Mouse (Mus musculus) adrenal gland, adult 2 months (tissue): ENCODE results near the gene BC052040. TPM values are rescaled to one million over a fixed set of nuclear protein-coding genes. Genes with fewer than 3 reads are reported as not detected.
A peak's percentile ranks its signal among the peaks of the same experiment; 100 is the strongest.

ENCODE experiments used
- DNase-seq: peaks from one replicate; pipeline ENCODE4 v3.0.0; 2021
- long read RNA-seq: library from polyadenylated mRNA; stranded (forward); transcript quantifications from one replicate; pipeline ENCODE4 v2.0.0, GENCODE M21; 2021
- polyA plus RNA-seq: library from polyadenylated mRNA; depleted of rRNA; stranded (reverse); fragments of >200 nt; gene quantifications from 2 replicates; pipeline ENCODE4 v1.2.3, GENCODE M21; 2012; rRNA removed
- total RNA-seq, 2 experiments: library from RNA; stranded (reverse); gene quantifications; 2 replicates each; pipeline ENCODE4 v1.2.3; 2021

BC052040 gene
- total RNA-seq, result 1 to 10 TPM; 3.0 to 4.4 TPM
- 0.68 and 0.93 TPM in 2 replicates for polyA plus RNA-seq
- long read RNA-seq, partial matches to known transcripts, result 0 of 2 reads
- long read RNA-seq, other reads (novel, unspliced or antisense), result 1 of 2 reads

DNA sequence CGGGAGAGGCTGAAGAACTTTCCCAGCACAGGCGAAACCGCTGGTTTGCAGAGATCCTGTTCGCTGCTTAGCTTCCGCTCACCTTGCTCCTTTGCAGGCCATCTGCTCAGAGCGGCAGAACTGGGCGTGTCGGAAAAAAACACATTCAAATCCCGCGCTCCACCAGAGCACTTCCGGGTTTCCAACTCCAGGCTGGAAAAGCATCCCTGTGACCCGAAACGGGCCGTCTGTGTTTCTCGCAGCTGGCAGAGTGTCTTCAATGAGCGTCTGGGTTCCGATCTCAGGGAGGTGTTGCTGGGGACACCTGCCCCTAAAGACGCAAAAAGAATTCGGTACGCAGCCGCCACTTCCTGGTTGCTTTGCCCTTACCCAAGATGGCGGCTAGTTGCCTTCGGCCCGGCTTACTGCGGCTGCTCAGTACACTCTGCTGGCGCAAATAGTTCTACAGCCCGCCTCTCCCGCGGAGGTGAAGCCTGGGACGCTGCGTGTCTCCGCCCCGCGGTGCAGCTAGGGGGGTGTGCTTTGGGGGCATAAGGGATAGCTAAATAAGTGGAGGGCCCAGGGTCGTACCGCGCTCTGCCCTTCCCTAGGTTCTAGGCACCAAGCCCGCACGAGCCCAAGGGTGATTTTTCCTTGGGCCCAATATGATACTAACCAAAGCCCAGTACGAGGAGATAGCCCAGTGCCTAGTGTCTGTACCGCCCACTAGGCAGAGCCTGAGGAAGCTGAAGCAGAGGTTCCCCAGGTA is at the start of gene BC052040:
Gene BC052040 (plus strand): TSS at position 476 of the 748 bp plus-strand sequence.
- peak; percentile 92 for DNase-seq

DNA sequence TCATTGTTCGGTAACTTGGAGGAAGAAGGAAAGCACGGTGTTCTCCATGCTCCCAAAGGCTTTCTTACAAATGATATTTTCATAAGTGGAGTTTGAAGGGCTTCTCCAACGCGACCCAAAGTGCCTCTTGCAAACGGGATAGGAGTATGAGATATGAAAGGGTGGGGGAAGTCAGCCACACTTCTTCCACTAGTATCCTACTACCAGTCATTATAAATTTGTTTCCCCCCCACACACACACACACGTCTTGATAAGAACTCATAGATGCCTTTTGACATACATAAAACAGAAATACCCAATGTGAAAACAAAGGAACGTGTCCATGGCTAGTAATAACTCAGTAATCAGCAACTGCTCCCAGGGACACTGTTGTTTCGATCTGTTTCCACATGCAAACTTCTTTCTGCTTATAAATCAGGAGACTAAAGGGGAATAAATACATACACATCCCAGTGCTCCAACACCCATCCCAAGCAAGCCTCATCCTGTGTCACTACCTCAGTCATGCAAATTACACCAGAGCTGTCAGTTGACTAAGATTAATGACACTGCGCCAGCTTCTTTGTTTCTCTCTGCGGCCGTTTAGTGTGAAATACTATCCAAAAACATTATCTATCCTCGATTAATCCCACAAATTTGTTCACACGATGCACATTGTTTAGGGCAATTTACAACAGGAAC is 43.4 kb upstream of the BC052040 start:
- DNase-seq, result no peak

DNA sequence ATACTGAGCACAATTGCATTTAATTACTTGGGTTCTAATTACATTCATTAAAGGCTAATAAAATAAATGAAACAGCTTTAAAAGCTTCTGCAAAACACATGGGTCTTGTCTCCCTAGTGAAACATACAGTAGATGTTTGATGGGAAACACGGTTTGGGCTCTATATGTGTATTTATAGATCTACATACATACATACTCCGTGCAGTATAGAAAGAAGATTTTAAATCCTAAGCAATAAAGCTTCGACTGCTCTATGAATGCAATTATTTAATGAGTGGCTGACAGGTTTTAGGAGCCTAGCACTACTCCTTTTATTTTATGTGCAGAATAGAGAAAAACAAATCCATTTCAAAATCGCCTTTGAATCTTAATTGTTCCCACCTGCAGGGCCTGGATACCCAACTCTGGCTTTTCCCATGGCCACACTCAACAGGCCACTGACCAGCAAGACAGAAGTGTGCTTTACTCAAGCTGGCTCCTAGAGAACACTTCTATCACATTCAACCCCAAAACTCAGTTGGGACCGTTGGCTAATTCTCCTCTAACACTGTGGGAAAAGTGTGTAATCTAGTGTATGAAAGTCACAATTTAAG is 42.7 kb upstream of the BC052040 start:
- DNase-seq, result no peak

- DNase-seq, result peak; percentile 54
Observed at GRCm38 (mm10) chr2:115539731-115540130, 41.8 kb upstream of the BC052040 start.

GRCm38 (mm10) chr2:115542401-115543123 is 39.0 kb upstream of the BC052040 start:
- DNase-seq, result no peak

DNA sequence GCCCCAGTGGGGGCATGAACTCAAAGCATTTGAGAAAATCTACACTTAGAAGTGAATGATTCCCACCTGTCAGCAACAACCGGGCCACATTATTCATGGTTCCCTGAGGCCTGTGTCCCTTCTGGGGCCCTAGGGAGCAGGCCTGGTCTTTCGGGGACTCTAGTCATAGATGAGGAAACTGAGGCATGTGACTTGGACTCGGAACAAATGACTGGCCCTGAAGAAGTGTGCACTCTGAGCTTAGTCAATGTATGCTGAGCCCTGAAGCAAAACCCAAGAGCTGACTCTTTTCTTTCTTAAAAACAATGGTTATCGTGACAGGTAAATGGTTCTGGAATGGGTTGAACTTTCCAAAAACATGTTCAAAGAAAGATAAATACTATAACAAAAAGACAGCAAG is 38.3 kb upstream of the BC052040 start:
- no peak for DNase-seq

DNA sequence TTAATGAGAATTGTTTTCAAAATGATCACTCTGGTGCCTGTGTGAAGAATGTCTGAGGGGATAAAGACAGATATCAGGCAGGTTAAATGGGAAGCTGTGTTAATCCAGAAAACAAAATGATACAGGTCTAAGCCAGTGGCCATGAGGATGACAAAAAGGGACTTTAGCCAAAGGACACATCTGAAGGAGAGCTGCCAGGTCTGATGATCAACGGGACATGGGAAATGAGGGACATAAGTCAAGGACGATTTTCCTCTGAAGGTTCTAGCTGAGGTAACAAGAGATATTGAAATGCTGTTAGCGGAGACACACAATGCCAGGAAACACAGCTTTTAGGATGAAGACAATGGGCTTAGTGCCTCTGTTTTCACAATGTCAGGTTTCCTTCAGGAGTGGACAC is 29.6 kb upstream of the BC052040 start:
- DNase-seq, result peak; percentile 66

- no peak for DNase-seq
Observed at GRCm38 (mm10) chr2:115562155-115562827, 19.2 kb upstream of the BC052040 start.

DNA sequence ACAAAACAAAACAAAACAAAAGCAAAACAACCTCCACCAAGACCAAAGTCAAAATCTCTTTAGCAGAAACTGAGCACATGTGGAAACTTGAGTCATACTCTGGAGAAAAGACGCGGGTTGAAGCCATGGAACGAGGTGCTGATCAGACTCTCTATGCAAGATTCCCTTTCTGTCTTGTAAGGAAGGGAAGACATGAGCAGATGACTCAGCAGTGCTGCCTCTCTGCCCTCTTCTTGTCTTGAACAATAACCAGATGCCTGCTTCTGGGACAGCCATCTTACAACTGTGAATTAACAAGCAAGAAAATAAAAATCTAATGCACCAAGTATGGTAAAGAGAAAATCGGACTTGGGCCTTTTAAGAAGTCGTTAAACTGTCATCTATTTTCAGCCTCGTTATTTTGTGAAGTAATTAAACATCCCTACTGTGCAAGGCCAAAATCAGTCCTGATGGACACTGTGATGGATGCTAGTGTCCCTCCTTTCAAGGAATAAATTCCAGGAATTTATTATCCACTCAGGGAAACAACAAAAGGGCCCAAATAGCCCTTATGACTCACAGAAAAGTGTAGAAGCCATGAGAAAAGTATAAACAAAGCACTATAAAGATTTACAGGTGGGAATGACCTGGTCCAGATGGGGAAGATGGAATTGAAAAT is 18.0 kb upstream of the BC052040 start:
- no peak for DNase-seq

DNA sequence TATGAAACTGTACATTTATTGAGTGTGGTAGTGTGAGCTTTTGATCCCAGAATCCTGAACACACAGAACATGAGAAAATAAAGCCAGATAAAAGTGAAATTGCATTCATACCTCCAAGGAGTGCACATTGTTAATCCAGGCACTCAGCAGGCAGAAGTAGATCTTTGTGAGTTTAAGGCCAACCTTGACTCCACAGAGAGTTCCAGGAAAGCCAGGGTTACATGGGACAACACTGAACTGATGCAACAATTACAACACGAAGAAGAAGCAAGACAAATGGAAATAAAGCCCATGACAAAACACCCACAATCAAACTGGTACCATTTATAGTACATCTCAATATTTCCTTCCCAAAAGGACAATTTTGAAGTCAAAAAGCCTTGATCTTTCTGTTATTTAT is 9.5 kb upstream of the BC052040 start:
- no peak for DNase-seq

DNA sequence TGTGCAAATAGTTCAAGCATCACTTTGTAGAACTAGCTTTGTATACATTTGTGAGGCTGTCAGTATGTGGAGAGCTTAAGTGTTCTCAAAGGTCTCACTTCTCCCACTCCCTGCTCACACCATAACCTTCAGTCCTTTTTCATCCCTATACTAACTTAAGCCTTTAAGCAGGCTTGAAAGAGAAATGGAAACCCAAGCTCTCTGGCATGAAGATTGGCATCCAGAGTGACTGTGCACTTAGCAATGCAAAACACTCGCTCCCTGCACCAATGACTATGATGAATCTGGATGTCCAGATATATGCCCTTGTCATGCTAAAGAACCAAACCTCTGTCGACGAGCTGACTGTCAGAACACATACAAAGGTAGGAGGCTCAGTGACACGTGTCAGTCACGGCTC is 6.7 kb upstream of the BC052040 start:
- no peak for DNase-seq

GRCm38 (mm10) chr2:115579171-115579900 is 2.2 kb upstream of the BC052040 start:
- no peak for DNase-seq

- DNase-seq, result no peak
Observed at GRCm38 (mm10) chr2:115579976-115580375, 1.5 kb upstream of the BC052040 start.

- no peak for DNase-seq
Observed at GRCm38 (mm10) chr2:115581989-115582608, 583 bp downstream of the BC052040 start.

GRCm38 (mm10) chr2:115583776-115584175 is 2.3 kb downstream of the BC052040 start:
- DNase-seq, result no peak

DNA sequence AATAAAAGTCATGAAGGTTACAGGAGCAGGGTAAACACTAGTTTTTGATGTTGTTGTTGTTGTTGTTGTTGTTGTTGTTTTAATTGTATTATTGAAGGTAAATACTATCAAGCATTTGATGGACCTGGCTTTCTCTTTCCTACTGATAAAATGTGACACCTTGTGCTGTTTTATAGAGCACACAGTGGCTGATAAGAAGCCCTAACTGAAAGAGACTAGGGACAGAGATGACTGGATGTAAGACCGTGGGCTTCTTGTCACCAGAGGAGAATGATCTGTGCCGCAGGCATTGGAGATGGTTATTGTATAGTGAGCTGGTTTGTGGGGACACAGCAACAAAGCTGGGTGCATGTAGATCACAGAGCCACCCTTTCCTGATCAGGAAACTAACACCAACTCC is 9.1 kb downstream of the BC052040 start:
- no peak for DNase-seq

- DNase-seq, result peak; percentile 43
Observed at GRCm38 (mm10) chr2:115592651-115593119, 11.2 kb downstream of the BC052040 start.

- DNase-seq, result no peak
Observed at GRCm38 (mm10) chr2:115597017-115597416, 15.5 kb downstream of the BC052040 start.

- DNase-seq, result no peak
Observed at GRCm38 (mm10) chr2:115598266-115598665, 16.8 kb downstream of the BC052040 start.

GRCm38 (mm10) chr2:115600724-115601123 is 19.2 kb downstream of the BC052040 start:
- no peak for DNase-seq
